Mouse (Mus musculus) mesoderm, embryonic 11.5 days (tissue): ENCODE data around the gene Nek8.
A peak's percentile ranks its signal among the peaks of the same experiment; 100 is the strongest.

ENCODE experiments used
- DNase-seq: peaks from one replicate; pipeline ENCODE4 v3.0.0-alpha.2; 2012; ENCODE audit warnings: low read depth, low spot score

Nek8 gene

GRCm38 (mm10) chr11:78183884-78184514 lies 7.5 kb upstream of the Nek8 start:
- no peak for DNase-seq

GRCm38 (mm10) chr11:78182961-78183844 lies 6.7 kb upstream of the Nek8 start, which contains the start of gene Rpl23a:
Gene Rpl23a (minus strand): TSS chr11:78183584.
- peak; percentile 95 for DNase-seq

GRCm38 (mm10) chr11:78182450-78182849 lies 6.0 kb upstream of the Nek8 start:
- DNase-seq = no peak

GRCm38 (mm10) chr11:78181830-78182357 lies 5.4 kb upstream of the Nek8 start:
- no peak for DNase-seq

- no peak for DNase-seq
These were observed 3.7 kb upstream of the Nek8 start for GRCm38 (mm10) chr11:78180081-78180761.

- DNase-seq = no peak
These were observed 3.0 kb upstream of the Nek8 start for GRCm38 (mm10) chr11:78179438-78179999.

GRCm38 (mm10) chr11:78178859-78179437 lies 2.5 kb upstream of the Nek8 start:
- DNase-seq = peak; percentile 65

- DNase-seq = peak; percentile 97
These were observed 1.7 kb upstream of the Nek8 start for GRCm38 (mm10) chr11:78177903-78178858.

GRCm38 (mm10) chr11:78177437-78177836 lies 962 bp upstream of the Nek8 start:
- DNase-seq = peak; percentile 50

GRCm38 (mm10) chr11:78176905-78177331 lies 443 bp upstream of the Nek8 start:
- no peak for DNase-seq

GRCm38 (mm10) chr11:78175771-78176401 lies 589 bp downstream of the Nek8 start:
- no peak for DNase-seq

GRCm38 (mm10) chr11:78174506-78174905 lies 2.0 kb downstream of the Nek8 start:
- no peak for DNase-seq

GRCm38 (mm10) chr11:78172748-78173383 lies 3.6 kb downstream of the Nek8 start:
- DNase-seq = no peak

GRCm38 (mm10) chr11:78172034-78172747 lies 4.3 kb downstream of the Nek8 start:
- no peak for DNase-seq

- no peak for DNase-seq
These were observed 5.1 kb downstream of the Nek8 start for GRCm38 (mm10) chr11:78171328-78171727.

GRCm38 (mm10) chr11:78170306-78170705 lies 6.2 kb downstream of the Nek8 start:
- DNase-seq = no peak

GRCm38 (mm10) chr11:78168541-78169468 lies 7.7 kb downstream of the Nek8 start:
- no peak for DNase-seq
